Mouse (Mus musculus) thymus, adult 2 months (tissue): ENCODE data around the gene Pkm.

Experiments
- CTCF ChIP-seq: fragments of 200-500 bp; IDR thresholded peaks from 2 replicates; pipeline ENCODE4 v1.5.1; 2012; ENCODE audit warnings: mild to moderate bottlenecking, control low read depth, low read length, moderate library complexity, borderline replicate concordance; ENCODE audit not compliant: control insufficient read depth, poor library complexity, insufficient read depth; ENCODE audit errors: extremely low read depth
- POLR2A ChIP-seq: fragments of 200-500 bp; IDR thresholded peaks from 2 replicates; pipeline ENCODE4 v1.6.1; 2012; ENCODE audit warnings: mild to moderate bottlenecking, low read length, control low read depth, moderate library complexity; ENCODE audit not compliant: control insufficient read depth, poor library complexity, insufficient read depth; ENCODE audit errors: extremely low read depth

- TF ChIP-seq CTCF (no peak), POLR2A (no peak)
Observed at GRCm38 (mm10) chr9:59678313-59678712, 22.1 kb downstream of the Pkm start.
